Mouse (Mus musculus) splenic B cell, adult 2 months (primary cell): ENCODE measurements around the gene Cdiptos.

Source experiments
- DNase-seq: peaks from one replicate; pipeline ENCODE4 v3.0.0-alpha.2; 2011; ENCODE audit warnings: low read depth, low spot score
- H3K27me3 ChIP-seq: 2 replicates; pipeline ENCODE4 v1.6.1; 2012; ENCODE audit warnings: mild to moderate bottlenecking, low read length, moderate library complexity, mixed read lengths; ENCODE audit not compliant: control insufficient read depth, poor library complexity, insufficient read depth, severe bottlenecking
- H3K36me3 ChIP-seq: 2 replicates; pipeline ENCODE4 v1.6.1; 2012; ENCODE audit warnings: mild to moderate bottlenecking, low read length, moderate library complexity, mixed read lengths; ENCODE audit not compliant: control insufficient read depth, poor library complexity, insufficient read depth, severe bottlenecking

The Cdiptos gene

DNA sequence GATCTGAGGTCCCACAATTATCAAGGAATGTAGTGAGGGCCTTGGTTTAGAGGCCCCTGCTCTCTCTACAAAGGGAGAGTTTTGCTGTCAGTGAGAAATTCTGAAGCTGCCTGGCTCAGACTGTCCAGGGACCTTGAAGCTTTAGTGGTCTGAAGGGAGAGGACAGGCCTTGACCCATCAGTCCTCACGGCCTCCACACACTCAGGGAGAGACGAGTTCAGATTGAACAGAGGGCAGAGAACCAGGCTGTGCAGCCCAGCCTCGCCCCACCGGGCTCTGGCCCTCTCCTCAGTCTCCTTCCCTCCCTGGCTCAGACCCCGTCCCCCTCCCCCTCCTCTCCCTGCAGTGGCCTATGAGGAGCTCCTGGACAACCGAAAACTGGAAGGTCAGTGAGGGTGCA, 8.5 kb downstream of the Cdiptos start:
- Histone ChIP-seq H3K27me3 (no peaks in the 10 kb centered on the region), H3K36me3 (no peaks in the 10 kb centered on the region)
- DNase-seq = no peak

DNA sequence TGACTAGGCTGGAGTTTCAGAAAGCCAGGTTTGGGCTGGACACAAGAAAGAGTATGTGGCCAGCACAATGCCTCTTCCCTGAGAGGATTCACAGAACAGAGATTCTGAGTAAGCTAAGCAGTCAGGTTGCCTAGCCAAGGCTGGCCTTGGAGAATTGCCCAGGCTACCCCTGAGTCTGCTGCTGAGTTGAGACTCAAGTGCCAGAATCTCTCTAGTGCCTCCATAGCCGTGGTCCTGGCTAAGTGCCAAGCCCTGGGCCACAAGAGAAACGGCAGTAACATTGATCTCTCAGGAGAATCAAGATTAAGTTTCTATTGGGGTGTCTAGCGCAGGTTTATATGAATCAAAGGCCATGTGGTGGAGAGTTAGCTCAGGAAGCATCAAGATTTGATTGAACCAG, 10.3 kb downstream of the Cdiptos start:
- no peaks in the 10 kb centered on the region for H3K27me3 ChIP-seq
- DNase-seq = no peak

DNA sequence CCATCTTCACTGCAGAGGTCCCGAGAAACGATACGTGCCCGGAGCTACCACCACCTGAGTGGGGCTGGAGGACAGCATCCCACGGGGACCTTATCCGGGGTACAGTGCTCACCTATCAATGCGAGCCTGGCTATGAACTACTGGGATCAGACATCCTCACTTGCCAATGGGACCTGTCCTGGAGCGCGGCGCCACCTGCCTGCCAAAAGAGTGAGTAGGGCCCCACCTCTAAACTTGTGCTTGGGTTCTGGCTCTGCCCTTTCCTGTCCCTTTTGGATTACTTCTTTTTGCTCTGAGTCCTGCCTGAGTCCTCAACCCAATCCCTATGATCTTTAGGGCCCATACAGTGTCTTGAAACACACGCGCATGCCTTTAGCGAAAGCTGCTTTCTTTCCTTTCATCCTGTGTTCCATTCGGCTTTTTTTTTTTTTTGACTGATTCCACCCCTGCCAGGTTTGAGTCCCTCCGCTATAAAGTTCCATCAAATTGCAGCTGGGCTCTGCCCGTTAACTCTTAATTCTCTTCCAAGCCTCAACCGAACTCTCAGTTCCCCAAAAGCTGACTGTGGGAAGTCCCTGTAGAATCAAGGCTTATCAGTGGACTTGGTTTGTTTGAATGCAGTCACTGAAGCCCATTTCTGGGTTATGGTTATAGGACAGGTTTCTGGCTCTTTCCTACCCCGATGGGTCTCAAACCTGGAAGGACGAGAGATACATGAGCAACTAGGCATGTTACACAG, 12.2 kb downstream of the Cdiptos start:
- Histone ChIP-seq H3K36me3 (no peaks in the 10 kb centered on the region), H3K27me3 (no peaks in the 10 kb centered on the region)
- DNase-seq = peak; percentile 68

More for the DNA sequence above, 10.3 kb downstream of the Cdiptos start:
- H3K36me3 ChIP-seq = no peaks in the 10 kb centered on the region

DNA sequence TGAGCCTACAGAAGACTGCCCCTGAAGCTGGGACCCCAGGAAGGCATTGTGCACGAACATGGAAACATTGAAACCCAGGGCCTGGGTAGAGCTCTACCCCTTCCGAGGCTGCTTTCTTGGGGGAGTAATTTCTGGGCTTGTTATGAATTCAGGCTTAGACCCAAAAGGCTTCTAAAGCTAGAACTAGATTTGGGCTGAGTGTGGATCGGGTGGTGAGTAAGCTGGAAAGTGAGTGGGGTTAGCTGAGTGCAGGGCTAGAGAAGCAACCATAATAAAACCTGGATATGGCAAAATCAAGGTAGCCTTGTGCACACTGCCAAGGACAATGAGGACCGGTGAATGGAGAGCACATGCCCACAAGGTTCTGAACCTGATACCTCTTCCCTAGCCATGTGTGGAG, 13.9 kb downstream of the Cdiptos start:
- H3K36me3 ChIP-seq = no peaks in the 10 kb centered on the region
- no peak for DNase-seq
- no peaks in the 10 kb centered on the region for H3K27me3 ChIP-seq

DNA sequence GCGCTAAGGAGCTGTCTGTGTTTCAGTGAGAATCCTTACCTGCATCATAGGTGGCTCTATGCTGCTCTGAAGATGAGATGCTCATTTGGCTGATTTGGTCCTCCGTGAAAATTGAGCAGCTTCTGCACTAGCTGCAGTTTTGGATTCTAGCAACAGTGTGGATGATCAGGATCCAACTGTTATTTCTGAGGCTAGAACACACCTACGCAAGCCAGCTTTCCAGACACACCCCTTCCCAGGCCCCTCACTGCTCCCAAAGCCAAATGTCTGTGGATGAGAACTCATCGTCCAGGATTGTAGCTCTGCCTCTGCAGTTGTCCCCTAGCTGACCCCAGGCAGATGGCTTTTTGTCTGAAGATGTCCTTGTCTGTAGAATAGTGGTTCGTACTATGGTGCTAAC, 14.8 kb downstream of the Cdiptos start:
- DNase-seq = no peak
- Histone ChIP-seq H3K36me3 (no peaks in the 10 kb centered on the region), H3K27me3 (no peaks in the 10 kb centered on the region)

DNA sequence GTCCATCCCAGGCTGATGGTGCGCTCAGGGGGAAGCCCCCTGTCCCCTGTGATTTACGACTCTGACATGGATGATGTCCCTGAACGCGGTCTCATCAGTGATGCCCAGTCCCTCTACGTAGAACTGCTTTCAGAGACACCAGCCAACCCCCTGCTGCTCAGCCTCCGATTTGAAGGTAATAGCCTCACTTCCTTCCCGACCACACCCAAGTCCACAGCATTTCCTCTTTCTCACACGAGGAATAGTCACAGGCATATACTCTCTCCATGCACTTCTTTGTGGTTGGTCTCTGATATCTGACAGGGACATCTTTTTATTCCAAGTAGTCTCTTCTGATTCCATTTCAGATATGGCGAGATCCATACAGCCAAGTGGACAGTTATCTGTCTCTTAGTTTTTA, 16.1 kb downstream of the Cdiptos start:
- Histone ChIP-seq H3K27me3 (no peaks in the 10 kb centered on the region), H3K36me3 (no peaks in the 10 kb centered on the region)
- DNase-seq = peak; percentile 13

DNA sequence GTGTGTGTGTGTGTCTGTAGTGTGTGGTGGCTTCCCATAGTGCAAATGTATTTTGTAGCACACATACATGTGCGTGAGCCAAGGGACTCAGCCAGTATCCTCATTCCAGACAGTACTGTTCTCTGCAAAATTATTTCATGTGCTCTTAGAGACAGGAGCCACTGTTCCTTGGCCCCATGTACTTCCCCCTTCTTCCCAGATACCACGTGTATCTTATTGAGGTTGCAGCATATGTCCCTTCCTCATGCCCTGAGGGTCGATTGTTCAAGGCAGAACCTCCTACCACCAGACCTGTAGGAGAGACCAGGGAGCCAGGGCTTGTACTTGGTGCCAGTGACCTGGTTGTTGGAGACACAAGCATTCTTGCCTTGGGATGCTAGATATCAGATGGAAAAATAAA, 20.8 kb downstream of the Cdiptos start:
- H3K27me3 ChIP-seq = no peaks in the 10 kb centered on the region
- H3K36me3 ChIP-seq = no peaks in the 10 kb centered on the region
- DNase-seq = no peak

DNA sequence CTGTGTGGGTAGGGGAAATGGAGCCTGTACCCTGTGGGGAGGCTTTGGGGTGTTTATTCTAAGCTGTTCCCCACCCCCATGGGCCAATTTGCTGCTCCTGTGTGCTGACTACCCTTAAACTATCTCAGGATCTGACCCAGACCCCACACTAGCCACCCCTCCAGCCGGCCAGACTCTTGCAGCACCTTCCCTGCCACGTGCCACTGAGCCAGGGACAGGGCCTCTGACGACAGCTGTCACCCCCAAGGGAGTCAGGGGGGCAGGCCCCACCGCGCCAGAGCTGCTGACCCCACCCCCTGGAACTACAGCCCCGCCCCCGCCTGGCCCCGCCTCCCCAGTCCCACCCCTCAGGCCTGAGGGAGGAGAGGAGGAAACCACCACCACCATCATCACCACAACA, 23.3 kb downstream of the Cdiptos start:
- DNase-seq = no peak
- no peaks in the 10 kb centered on the region; the same call in 1 of the 2 replicates for H3K27me3 ChIP-seq
- no peaks in the 10 kb centered on the region for H3K36me3 ChIP-seq

DNA sequence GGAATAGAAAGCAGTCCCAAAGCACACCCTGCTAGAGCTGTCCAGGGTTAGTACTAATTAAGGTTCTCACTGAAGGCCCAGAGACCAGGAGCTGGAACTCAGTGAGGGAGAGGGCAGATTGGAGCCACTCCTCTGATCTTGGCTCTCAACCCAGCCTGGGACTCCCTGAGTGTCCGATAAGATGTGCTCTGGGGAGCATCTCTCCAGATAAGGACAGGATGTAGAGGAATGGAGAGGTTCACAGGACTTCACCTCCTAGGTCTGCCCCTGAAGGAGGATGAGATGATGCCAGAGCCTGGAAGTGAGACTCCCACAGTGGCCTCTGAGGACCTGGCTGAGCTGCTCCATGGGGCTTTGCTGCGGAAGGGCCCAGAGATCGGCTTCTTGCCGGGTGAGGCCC, 24.2 kb downstream of the Cdiptos start:
- no peak for DNase-seq
- Histone ChIP-seq H3K36me3 (no peaks in the 10 kb centered on the region), H3K27me3 (no peaks in the 10 kb centered on the region; the same call in 1 of the 2 replicates)

DNA sequence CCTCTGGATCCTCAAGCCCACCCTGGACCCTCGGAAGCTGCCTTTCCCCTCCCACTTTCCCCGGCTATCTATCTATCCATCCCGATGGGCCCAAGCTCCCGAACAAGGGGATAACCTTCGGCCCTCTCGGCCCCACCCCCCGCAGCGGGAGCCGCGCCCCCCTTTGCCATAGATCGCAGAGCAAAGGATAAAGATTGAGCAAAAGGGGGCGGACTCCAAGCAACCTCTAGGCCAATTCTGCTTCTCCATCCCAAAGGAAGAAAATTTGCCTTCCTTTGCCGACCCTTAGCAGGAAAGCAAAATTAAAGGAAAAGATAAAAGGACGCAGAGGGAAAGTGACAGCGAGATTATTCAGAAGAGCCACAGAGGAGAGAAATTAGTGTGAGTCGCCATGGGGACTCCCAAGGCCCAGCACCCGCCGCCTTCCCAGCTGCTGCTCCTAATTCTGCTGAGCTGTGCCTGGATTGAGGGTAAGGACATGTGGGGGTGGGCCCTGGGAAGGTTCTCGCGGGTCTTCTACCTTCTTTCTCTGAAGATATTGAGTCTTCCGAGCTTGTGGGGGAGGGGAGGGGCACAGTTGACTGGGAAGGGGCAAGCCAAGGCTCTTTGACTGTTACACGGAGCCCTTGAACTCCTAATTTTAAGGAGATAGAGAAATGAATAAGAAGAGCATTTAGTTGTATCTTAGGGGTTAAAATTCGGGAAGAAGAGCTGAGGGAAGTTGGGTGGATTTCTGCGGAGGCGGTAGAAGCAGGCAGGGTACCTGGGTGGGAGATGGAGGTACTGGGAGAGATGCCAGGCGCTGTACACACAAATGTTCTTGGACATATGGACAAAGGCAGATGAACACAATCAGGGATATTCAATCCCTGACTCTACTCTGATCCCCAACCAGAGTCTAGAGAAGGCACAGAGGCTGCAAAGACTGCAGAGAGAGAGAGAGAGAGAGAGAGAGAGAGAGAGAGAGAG, 25.0 kb downstream of the Cdiptos start:
- Histone ChIP-seq H3K36me3 (no peaks in the 10 kb centered on the region), H3K27me3 (no peaks in the 10 kb centered on the region; the same call in 1 of the 2 replicates)
- DNase-seq = no peak

DNA sequence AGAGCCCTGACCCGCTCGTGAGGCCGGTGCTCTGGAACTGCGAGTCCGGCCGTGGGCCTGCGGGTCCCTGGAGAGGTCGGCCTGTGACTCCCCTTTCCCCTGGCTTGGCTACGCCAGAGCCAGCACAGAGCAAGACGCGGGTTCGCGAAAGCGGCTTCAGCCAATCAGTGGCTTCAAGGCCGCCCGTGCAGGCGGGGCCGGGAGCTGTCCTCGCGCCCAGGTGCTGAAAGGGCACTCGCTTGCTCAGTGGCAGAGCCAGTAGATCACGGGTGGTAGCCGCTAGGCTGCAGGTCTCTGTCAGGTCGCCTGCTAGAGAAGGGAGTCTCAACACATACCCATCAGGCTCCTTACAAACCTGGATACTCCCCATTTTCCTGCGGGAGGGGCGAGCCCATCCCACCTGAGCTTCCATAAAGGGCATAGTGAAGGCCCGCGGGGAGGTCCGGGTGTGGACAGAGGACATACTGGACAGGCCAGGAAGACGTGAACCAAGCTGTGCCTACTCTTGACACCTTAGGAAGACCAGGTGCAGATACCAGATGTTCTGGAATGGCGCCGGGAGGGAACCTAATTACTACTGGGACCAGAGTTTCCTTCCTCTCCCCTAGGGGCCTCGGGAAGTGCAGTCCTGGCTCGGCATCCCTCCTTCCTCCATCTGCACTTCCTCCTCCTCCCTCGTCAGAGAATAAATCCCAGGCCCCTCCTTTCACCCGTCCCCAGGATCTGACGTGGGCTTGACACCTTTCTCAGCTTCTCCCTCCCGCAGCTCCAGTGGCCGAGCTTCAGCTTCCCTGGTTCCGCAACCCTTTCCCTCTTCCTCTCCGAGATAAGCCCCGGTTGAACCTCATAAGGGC, 25.9 kb downstream of the Cdiptos start, which contains the start of gene Sez6l2:
Gene Sez6l2, plus strand, starts transcription at position 771 of the 854 bp plus-strand sequence.
- H3K27me3 ChIP-seq = no peaks in the 10 kb centered on the region; the same call in 1 of the 2 replicates
- DNase-seq = peak; percentile 87
- no peaks in the 10 kb centered on the region for H3K36me3 ChIP-seq

DNA sequence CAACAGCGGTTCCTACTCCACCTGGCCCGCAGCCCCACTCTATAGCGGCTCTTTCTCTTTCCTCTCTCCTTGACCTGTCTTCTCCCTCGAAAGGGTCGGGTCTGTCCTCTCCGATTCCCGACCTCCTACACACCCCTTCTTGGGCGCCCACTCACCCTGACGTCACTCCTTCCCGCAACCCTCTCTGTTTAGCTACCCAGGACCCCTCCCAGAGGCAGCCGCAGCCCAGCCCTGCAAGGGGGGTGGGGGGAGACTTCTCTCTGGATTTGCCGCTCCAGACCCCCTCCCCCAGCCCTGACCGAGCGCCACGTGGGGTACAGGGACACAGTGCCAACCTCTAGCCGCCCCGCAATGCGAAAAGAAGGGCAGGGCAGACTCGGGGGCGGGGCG, 26.5 kb downstream of the Cdiptos start, which contains the start of gene Asphd1:
Gene Asphd1, minus strand, starts transcription at position 180 of the 390 bp plus-strand sequence.
- H3K36me3 ChIP-seq = no peaks in the 10 kb centered on the region
- no peaks in the 10 kb centered on the region; the same call in 1 of the 2 replicates for H3K27me3 ChIP-seq
- DNase-seq = no peak

DNA sequence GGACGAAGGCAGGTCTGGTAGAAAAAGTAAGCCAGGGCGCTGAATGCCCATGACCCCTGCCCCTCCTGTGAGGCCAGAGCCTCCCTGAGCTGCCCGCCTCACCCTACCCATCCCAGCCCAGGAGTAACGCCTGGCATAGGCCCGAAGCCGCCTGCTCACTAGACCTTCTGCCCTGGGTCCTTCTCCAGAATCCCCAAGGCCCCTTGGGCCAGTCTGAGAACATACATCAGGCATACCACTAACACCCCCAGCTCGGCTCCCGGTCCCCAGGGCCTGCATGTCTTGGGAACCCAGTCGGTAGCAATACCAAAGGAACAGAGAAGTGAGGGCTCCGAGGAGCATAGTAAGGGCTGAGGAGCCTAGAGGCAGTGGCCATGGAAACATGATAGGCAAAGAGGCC, 27.3 kb downstream of the Cdiptos start:
- DNase-seq = no peak
- Histone ChIP-seq H3K27me3 (no peaks in the 10 kb centered on the region; the same call in 1 of the 2 replicates), H3K36me3 (no peaks in the 10 kb centered on the region)

DNA sequence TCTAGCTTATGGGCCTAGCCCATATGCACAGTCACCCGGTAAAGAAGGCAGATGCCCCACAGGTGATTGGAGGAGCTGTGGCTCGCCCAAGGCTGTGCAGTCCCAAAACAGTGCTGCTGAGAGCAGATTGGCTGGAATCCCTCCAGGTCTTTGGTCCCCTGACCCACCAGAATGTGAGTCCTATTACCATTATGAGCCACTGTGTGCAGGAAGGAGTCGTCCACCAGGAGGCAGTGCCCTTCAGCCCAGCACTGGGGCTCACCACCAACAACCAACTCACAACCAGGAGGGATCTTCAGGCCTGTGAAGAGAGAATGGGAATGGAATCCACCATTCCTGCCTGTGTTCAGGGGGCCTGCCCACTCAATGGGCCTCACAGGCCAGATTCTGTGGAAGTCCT, 29.4 kb downstream of the Cdiptos start:
- H3K27me3 ChIP-seq = no peaks in the 10 kb centered on the region; the same call in 1 of the 2 replicates
- DNase-seq = peak; percentile 67
- peaks cover 2% of the 10 kb centered on the region for H3K36me3 ChIP-seq
